Mouse (Mus musculus): ENCODE data around the gene Rpl22.
A peak's percentile ranks its signal among the peaks of the same experiment; 100 is the strongest.

The Rpl22 gene

DNA sequence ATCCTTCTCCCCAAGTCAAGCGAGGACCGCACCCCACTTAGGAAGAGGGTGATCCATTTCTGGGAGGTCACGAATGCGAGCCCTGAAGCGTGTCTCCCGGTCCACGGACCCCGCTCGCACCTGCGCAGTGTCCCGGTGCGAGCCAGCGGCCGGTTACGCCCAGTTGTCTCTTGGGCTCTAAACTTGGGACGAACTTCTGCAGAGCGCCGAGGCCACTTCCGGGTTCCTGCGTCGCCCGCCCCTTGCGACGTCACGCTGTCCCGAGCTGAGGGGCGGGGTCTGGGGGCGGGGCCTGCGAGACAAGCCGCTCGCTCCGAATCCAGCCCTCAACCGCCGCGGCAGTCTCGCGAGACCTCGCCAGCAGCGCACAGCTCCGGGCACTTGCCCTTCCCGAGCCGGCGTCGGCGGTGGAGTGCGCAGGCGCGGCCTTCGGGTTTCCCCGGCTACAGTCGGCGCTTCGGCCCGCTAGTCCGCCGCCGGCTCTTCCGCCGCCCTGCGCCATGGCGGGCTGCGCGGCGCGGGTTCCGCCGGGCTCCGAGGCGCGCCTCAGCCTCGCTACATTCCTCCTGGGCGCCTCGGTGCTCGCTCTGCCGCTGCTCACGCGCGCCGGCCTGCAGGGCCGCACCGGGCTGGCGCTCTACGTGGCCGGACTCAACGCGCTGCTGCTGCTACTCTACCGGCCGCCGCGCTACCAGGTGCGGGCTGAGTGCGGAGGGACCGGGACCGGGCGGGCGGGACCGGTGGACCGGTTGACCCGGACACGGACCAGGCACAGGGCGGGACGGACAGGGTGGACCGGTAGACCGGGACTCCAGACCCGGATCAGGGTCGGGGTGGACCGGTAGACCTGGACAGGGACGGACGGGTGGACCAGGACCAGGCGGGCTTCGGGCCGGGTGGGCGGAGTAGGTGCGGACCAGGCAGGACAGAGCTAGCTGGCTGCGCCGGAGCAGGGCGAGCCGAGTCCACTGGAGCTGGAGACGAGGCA lies 28.4 kb upstream of the Rpl22 start, which contains the start of gene Icmt:
Gene Icmt, plus strand, starts transcription at position 354 of the 988 bp plus-strand sequence.
- DNase-seq, result peak; percentile 99

GRCm38 (mm10) chr4:152298836-152299235 lies 26.7 kb upstream of the Rpl22 start:
- no peak for DNase-seq

GRCm38 (mm10) chr4:152300375-152300774 lies 25.2 kb upstream of the Rpl22 start:
- DNase-seq, result no peak

DNA sequence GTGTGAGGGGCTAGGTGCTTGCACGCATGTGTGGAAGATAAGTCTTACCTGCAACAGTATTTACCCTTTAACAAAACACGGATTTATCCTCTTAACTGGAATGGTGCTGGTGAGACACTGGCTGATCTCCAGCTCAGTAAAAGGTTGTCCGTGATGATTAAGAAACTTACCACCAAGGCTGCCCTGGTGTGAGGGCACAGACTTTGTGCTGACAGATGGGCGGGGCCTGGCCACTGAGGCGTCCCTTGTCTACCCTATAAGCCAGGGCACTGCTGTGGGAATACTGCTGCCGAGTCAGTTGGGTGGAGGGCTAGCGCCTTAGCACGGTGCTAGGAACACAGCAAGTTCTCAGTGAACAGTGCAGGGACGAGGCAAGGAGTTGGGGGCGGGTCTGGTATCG lies 23.5 kb upstream of the Rpl22 start:
- DNase-seq, result no peak

DNA sequence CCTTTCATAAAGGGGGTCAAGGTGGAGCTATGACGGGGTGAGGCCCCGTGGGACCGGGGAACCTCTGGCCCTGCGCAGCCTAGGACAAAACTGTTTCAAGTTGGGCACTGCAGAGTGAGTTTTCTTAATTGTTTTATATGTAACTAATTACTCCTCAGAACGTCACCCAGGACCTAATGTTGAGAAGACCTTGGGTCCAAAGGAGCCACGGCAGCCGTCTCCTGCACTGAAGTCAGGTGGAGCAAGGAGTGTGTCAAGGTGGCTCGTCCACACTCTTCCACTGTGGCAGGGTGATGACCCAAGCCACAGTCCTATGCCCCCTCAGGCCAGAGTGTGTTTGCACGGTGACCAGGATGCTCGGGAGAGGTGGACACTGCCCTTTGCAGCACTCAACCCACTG lies 22.4 kb upstream of the Rpl22 start:
- no peak for DNase-seq

- DNase-seq, result no peak
Measured at GRCm38 (mm10) chr4:152304685-152305084, 20.9 kb upstream of the Rpl22 start.

DNA sequence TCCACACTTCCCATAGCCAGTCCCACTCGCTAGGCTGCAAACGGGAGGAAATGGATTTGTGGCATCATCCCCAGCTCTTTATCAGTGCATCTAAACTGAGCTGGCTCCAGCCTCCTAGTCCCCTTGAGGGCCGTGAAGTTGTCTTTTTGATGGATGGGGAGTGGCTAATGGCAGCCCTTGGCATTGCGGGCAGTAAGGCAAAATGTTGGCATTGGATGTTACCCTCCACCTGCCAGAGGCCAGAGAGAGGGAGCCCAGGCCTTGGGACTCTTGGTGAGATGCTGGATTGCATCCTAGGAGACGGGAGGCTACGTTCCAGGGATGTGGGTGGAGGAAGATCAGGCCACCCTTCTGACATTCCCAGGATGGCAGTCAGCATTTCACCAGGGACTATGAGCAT lies 19.6 kb upstream of the Rpl22 start:
- DNase-seq, result no peak

- DNase-seq, result no peak
Measured at GRCm38 (mm10) chr4:152307542-152307941, 18.0 kb upstream of the Rpl22 start.

GRCm38 (mm10) chr4:152312186-152312585 lies 13.4 kb upstream of the Rpl22 start:
- no peak for DNase-seq

GRCm38 (mm10) chr4:152313211-152313632 lies 12.3 kb upstream of the Rpl22 start:
- DNase-seq, result no peak

GRCm38 (mm10) chr4:152313934-152314333 lies 11.6 kb upstream of the Rpl22 start:
- no peak for DNase-seq

DNA sequence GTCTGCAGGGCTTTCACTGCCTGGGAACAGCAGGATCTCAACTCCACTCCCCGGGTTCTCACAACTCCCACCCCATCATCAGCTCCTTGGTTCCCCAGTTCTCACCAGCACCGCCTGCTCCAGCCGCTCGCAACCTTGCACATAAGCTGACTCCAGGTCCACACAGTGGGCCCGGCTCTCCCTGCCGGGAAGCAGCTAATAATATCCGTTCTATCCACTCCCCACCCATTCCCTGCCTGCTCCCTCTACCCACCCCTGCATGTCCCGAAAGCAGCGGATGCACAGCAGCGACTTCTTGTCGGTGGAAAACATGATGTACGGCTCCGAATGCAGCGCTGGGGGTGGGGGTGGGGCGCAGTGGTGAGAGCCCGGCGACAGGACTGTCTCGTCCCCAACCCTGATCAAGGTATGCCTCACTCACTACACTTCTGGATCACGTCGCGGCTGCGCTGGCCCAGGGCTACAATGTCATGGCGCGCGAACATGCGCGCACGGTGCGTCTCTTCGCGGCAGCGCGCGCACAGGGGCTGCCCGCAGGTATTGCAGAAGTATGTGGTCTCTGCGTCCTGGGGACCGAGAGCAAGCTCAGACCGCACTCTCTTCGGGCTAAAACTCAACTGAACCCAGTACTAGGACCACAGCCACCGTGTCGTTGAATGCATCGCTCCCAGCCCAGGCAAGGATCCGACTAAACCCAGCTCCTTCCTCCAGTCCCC lies 9.9 kb upstream of the Rpl22 start:
- DNase-seq, result no peak

DNA sequence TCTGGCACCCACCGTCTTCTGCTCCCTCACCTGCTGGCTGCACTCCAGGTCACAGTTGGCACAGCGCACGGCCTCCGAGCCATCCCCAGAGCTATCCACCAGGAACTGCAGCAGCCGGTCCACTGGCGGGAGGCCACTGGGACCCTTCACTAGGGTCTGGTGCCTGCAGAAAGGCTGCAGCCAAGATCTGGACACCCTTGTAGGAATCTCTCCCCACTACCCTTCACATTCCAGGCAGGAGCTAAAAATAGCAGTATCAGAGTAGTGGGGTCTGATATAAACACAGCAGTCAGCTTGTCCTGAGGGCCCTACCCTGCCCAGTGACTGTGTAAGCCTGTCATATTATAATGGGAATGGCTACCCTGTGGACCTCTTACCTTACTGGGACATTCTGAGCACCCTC lies 7.9 kb upstream of the Rpl22 start:
- no peak for DNase-seq

GRCm38 (mm10) chr4:152318517-152319234 lies 6.9 kb upstream of the Rpl22 start, which contains the start of gene Rnf207:
TSS of gene Rnf207 (minus strand) at chr4:152318993.
- no peak for DNase-seq

DNA sequence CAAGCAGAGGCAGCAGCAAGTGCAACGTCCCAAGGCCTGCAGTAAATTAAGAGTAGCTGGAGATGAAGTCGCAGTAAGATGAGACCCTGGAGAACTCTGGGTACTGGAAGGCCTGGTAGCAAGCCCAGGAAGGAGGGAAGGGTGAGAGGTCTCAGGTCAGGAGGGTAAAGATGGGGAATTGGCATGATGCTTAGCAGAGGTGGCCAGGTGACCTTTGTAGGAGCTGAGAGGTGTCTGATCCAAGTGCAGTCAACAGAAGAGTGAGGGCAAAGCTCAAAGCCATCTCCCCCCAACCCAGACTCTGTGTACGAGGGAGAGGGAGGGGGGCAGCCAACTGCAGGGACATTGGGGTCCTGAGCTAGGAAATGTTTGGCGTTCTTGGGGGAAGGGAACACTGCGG lies 4.1 kb upstream of the Rpl22 start:
- DNase-seq, result no peak

DNA sequence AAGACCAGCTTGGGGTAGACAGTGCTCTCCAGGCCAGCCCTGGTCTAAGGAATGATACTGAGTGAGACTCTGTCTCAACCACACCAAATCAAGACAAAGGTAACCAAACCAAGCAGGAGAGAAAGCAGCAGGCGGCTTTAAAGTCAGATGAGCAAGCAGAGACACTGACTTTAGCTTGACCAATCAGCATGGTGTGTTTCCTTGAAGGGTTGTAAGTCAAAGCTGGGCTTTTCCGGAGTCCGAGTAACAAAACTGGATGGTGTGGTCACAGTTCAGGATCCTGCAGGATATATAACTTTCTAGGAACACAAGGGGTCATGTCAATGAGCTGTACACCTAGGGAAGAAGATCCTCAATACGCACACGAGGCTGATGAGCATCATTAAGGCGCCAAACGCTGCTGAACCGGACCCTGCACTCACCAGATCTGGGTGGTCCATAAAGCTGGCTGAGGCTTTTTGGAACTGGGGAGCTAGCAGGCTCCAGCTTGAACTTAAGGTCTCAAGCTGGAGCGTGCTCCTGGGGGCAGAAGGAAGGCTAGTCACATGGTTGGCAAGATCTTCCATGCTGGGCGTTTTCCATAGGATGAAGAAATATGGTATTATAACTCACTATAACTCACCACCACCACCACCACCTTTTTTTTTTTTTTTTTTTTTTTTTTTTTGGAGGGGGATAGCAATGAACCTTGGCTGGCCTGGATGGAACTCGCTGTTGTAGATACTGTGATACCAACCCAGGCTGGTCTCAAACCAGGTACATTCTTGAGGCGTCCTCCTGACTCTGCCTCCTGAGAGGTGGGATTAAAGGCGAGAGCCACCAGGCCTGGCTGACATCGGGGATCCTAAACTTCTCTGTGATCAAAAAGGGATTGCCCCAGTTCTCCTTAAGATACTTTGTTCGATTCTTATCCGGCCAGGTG lies 640 bp upstream of the Rpl22 start:
- DNase-seq, result no peak

DNA sequence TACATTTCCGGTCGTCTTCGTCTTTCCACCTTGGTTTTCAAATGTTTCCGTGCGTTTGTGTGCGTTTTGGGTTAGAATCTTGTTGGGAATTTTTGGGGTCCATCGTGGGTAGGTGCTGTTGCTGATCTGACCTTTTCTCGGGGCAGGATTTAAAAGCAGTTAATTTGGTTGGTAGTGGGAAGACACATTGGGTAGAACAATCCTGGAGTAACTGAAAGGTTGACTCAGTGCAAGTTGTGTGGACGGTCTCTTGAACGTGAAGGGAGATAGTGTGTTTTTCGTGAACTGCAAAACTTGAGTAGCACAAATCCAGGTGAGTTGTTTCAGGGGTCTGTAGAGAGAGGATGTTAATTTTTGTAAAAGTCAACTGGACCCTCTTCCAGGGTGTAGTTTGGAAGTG lies 1.0 kb downstream of the Rpl22 start:
- no peak for DNase-seq

DNA sequence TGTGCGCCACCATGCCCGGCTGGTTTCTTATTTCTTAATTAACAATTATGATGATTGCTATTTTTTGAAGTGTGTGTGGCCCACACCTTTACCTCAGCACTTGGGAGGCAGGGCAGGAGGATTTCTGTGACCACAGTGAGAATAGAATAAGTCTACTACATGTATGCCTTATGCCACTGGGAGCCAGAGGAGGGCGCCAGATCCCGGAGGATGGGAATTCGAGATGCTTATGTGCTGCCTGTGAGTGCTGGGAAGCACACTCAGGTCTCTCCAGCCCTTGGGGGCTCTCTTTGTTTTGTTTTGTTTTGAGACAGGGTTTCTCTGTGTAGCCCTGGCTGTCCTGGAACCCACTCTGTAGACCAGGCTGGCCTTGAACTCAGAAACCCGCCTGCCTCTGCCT lies 3.1 kb downstream of the Rpl22 start:
- DNase-seq, result no peak

GRCm38 (mm10) chr4:152332952-152333351 lies 7.4 kb downstream of the Rpl22 start:
- DNase-seq, result peak; percentile 22 to 37

GRCm38 (mm10) chr4:152333587-152333986 lies 8.0 kb downstream of the Rpl22 start:
- no peak for DNase-seq

GRCm38 (mm10) chr4:152337772-152338171 lies 12.2 kb downstream of the Rpl22 start:
- DNase-seq, result no peak
